Mouse (Mus musculus): ENCODE data around the gene Ms4a18.

Ms4a18 gene

DNA sequence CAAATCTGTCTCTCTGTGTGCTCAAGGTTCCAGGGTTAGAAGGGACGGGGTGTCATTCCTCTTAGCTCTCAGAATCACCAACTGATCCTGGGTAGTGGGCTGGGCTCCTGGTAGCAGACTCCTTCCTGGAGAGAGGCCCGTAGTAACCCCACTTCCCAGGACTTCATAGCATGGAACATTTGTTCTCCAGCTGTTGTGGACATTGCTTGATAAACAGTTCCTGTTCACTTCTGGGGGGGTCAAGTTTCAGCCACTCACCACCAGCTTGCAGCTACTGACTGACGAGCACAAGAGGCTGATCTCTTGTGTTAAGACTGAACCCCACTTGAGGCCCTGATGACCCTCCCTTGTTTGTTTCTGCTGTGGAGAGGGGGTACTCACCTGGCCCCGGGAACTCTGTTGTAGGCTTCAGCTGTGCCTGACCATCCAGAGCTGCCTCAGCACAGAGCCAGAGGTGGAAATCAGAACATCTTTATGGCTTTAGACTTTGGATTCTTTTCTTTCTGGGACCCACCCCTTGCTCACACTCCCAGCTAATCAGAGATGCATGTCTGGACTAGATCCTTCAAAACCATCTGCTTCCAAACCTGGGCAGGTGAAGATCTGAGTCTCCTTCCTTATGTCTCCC is 43.5 kb downstream of the Ms4a18 start, which contains the start of gene Ms4a10:
Gene Ms4a10, minus strand, starts transcription at position 433 of the 628 bp plus-strand sequence.
- WGBS = 81% methylated on average over 4 of the region's 4 CpGs

DNA sequence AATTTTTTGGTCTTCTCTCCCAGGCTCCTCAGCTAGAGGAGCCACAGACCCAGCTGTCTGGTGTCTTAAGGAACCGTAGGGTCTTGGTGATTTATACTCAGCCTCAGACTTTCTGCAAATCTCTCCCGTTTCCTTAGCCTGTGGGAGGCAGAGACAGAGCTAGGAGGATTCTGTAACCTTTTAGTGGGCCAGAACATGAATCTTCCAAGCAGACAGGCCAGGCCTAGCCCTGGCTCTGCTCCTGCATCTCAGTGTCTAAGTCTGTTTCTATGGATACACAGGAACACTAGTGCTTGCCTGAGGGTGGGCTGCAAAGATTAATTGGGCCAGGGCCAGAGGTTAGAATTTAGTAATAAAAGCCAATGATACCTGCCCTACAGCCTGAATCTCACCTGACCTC is 44.6 kb downstream of the Ms4a18 start:
- WGBS = 67% methylated on average over 2 of the region's 2 CpGs

DNA sequence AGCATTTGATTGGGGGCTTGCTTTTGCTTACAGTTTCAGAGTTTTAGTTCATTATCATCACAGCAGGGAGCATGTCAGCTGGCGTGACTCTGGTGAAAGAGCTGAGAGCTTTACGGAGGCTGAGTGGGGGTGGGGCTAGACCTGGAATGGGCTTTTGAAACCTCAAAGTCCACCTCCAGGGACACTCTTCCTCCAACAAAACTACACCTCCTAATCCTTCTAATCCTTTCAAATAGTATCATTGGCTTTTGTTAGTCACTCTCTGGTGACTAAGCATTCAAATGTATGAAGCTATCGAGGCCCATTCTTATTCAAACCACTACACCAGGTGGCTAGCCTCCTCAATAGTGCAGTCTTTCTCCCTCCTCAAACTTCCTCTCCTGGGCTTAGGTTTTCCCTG is 45.2 kb downstream of the Ms4a18 start:
- WGBS = 36% methylated on average over 3 of the region's 3 CpGs

DNA sequence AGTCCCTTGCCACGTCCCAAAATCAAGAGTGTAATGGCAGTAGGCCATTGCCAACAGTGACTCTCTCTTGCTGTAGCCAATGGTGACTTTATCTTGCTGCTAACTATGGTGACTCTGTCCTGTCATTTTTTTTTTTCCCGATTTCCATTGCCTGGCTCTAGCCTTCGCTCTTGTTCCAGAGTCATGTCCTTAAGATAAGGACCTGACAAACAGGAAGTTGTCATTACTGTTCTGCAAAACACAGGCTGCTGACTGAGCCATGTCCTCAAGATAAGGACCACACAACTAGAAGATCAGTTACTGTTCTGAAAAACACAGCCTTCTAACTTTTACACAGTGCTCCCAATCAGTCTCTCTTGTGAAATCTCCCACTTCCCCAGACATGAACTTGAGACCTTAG is 47.4 kb downstream of the Ms4a18 start:
- WGBS = 76% methylated on average over 3 of the region's 3 CpGs

DNA sequence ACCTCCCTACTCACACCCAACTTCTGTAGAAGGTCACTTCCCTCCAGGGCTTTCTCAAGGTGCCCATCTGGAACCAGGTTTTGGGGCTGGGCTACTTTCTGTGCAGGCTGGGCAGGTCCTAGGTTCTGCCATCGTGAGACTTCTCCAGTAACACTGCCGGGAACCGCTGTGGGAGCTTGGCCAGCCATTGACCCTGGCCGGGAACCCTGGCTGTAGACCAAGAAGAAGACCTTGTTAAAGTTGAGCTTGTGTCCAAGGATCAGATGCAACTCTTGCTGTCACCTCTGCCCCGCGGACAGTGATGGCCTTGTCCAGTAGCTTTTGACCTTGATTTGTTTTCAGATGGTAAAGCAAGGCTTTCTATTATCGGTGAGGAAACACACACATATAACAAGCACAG is 49.3 kb downstream of the Ms4a18 start:
- 89% methylated on average over 7 of the region's 7 CpGs for WGBS

DNA sequence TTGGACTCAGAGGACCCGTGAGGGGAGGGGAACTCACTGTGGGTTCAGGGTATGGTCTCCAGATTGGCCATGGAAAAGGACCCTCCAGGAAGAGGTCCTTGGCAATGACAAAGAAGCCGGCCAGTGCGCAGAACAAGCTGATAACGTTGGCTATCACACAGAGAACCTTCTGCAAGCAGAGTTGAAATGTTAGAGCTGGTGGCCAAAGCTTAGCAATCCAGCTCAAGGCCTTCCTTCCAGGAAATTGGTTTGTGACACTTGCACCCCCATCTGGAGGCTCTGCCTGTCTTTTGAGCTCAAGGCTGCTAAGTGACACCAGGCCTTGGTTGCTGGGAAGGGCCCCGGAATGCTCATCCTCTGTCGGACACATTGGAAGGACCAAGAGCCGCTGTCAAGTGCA is 52.1 kb downstream of the Ms4a18 start:
- 94% methylated on average over 7 of the region's 7 CpGs for WGBS

DNA sequence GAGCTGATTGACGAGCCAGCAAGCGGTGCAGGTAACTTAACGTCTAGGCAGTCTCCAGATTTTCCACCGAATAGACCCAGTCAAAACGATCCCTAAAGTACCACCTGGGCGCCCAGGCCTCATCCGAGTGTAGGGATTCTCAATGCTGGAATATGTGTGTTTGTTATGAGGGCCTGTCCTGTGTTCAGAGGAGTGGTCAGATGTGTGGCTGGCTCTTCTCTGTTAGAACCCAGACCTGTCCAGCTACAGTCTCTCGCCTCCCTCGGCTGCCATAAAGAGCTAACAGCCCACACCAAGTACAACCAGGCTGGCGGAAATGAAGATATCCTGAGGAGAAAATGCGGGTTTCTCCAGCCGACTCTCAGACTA is 57.9 kb downstream of the Ms4a18 start:
- 49% methylated on average over 12 of the region's 12 CpGs for WGBS

DNA sequence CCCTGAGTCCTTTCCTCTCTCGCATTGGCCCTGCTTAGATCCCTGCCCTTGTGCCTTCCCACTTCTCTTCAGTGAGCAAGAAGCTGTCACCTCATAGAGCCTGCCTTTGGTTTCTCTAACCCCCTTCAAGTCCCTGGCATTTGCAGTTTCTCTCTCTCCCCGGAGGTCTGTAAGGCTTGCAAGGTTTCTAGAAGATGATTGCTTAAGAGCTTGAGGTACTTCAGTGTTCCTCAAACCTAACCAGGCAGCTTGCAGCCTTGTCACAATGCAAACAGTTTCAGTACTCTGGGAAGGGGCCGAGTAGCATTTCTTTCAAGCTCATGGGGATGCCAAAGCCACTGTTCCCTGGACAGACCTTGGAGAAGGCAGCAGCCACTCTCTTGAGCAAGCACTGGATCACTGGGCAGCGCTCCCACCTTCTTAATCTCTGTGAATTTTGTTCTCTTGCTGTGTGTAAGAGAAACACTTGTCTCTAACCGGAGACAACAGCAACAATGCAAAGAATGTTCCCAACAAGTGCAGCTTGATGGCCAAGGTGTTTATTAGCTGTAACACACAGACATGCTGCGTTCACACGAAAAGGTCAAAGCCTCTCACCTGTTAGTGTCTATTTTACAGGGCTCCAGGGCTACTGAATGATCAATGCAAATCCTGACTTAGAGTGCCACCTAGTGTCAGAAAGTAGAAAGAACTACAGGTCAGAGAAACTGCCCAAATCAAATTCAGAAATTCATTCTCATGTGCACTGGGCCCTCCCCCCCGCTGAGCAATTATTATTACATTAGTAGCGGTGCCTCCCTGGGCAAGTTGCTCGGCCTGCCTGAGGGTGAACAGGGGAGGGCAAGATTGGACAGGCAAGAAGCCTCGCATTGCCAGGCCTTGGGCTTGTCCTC is 58.5 kb downstream of the Ms4a18 start:
- 30% methylated on average over 11 of the region's 11 CpGs for WGBS

DNA sequence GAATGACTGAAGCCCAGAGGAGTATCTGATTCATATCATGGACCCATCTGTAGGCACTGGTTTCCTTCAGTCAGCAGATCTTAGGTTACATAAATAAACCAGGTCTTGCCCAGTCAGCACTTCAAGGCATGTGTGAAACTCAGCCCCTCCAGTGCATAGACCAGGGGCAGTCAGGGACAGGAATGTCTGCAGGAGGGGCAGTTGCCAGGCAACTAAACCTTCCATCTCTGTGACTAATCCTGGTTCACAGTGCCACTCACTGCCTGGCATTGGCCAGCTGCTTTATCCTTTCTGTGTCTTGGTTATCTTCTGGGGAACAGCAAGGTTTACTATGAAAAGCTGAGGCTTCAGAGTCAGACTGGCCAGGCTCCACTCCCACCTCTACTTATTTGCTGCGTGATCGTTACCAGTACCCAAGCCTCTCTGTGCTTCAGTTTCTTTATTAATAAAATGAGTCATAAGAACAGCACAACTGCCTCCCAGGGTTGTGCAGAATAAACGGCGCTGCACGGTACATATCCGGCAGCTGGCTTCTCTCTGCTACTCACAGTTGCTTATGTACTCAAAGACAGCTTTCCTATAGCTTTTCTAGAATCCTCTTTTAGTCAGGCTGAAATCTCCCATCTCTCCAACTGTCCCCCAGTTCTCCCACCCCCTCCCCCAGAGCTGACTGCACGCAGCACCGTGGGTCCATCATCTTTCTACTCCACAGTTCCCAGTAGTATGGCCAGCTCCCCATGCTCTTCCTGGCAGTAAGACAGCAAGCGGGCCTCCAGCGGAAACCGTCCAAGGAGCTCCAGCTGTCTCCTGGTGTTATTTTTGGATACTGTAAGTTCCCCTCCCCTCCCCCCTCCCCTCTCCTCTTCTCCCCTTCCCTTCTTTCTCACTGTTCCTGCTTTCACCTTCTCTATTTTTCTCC is 65.6 kb downstream of the Ms4a18 start:
- WGBS = 31% methylated on average over 11 of the region's 11 CpGs

DNA sequence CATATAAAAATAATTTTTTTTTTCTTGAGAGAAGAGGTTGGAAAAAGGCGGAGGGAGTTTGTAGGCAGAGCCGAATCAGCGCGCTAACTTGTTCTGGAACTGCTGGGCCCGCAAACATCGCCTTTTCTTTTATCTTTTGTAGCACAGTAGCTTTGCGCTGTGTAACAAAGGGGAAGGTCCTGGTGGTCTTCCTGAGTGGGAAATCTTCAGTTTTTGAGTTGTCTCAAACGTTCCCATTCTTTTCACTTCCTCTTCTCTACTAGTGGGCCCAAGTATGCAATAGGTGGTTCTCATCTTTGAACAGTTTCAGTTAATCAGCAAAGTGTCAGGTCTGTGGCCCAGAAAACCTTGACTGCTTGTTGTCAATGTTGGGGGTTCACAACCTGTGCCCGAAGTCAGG is 68.3 kb downstream of the Ms4a18 start:
- 22% methylated on average over 9 of the region's 9 CpGs for WGBS

DNA sequence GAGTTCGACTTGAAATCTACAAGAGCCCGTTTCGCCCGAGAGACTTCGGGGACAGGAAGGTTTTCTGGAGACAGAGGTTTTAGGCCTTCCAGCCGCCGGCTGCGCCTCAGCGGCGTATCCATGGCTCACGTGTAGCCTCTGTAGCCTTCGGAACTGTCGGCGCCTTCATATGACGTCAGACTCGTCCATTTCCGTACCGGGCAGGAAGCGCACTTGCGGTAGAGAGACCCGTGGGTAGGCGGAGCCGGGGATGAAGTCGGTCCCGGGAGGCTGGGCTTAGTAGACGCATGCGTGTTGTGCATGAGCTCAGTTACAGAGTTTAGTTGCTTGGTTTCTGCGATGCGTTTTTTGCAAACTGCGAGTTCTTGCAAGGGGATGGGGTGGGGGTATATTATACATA is 68.7 kb downstream of the Ms4a18 start, which contains the start of gene Ccdc86:
Gene Ccdc86, minus strand, starts transcription at position 155 of the 400 bp plus-strand sequence.
- 0% methylated on average over 30 of the region's 30 CpGs for whole genome bisulfite sequencing

DNA sequence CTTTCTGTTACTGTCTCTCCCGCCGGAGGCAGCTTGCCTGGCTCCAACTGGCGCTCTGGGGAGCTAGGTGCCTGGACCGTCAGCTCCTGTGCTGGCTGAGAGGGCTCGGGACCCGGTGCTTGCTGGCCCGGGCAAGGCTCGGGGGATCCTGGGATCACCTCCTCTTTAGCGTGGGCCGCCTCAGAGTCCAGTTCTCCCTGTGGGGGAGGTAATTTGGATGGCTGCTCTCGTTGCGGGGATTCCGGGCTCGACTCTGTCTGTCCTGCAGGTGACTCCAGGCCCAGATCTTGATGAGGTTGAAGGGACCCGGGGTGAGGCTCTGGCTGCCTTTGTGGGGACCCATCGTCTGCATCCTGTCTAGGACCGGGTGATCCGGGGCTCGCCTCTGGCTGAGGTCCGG is 69.4 kb downstream of the Ms4a18 start:
- under 1% methylated on average over 20 of the region's 20 CpGs for WGBS

DNA sequence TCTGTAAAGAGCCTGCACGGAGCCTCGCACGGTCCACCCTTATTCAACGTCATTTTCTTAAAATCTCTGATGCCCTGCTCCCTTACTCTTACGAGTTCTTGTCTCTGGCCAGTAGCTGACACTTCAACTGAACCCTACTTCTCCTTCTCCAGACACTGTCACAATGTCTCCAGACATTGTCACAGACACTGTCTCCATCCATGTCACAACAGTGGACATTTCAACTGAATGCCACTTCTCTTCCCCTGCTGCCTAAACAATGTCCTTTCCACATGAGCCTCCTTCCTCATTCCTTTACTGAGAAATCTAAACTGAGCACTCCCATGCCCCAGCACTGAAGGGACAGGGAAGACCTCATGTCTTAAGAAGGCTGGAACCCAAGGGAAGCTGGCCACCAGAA is 70.6 kb downstream of the Ms4a18 start:
- WGBS = 75% methylated on average over 5 of the region's 5 CpGs

Measured in cerebral cortex, adult 2 months (tissue).